Mouse (Mus musculus): ENCODE results near the gene Gbp4. TPM values are rescaled to one million over a fixed set of nuclear protein-coding genes. Genes with fewer than 3 reads are reported as not detected.
"Not testable (repeated sequence)": the region's sequence is repeated elsewhere in the genome, so short reads cannot be mapped to it uniquely, and the experiment has no call there.

The Gbp4 gene
- 100 to 1,000 TPM; 200 to 257 TPM for polyA plus RNA-seq (2017; shearing (Covaris generic))

DNA sequence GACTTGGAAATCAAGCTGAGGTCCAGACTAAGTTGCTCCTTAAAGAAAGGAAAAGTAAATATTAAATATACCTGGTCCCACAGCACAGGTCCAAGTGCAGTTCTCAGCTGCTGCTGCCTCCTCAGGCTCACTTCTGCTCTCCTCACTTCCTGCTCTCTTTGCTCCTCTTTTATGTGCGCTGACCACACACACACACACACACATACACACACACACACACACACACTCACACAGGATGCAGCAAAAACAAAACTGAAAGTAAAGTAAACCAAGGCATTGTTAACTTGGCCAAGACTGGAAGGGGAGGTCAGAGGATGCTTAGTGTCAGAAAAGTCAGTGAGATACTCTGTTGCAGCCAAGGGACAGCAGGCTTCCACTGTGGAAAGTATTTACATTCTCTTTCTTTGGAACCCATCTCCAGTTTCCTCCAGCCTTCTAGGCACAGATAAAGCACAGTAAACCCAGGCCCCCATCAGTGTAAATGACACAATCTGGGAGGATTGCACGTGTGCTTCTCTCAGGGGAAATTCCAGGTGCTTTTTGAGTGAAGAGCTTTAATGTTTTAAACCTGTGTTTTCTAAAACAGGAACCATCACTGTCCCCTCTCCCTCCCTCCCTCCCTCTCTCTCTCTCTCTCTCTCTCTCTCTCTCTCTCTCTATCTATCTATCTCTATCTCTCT lies at the start of gene Gbp4, which contains the start of the genes Gbp9 and Gbp8:
Gene Gbp4 (minus strand): TSS at position 178 of the 680 bp plus-strand sequence.
Gene Gbp9 (minus strand): TSS at position 131 of the 680 bp plus-strand sequence.
Gene Gbp8 (minus strand): TSS at position 132 of the 680 bp plus-strand sequence.
- ATAC-seq, result peak; percentile 76

DNA sequence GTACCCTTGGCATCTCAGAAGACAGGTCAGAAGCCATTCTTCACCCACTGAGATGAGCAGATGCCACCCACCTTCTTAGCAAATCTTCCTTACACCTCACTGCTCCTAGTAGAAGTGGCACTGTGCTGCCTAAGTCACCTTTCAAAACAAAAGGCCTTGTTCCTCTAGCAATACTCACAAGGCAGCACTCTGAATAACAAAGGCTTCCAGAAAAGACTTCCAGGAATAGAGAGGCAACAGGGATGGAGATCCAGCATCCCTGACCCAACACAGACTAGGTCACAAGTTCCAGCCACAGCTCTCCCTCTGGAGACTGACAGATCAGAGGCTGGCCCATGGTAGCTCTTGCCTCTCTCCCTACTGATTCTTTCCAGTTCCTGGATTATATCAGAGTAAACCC lies 42.1 kb upstream of the Gbp4 start:
- ATAC-seq, result no peak

DNA sequence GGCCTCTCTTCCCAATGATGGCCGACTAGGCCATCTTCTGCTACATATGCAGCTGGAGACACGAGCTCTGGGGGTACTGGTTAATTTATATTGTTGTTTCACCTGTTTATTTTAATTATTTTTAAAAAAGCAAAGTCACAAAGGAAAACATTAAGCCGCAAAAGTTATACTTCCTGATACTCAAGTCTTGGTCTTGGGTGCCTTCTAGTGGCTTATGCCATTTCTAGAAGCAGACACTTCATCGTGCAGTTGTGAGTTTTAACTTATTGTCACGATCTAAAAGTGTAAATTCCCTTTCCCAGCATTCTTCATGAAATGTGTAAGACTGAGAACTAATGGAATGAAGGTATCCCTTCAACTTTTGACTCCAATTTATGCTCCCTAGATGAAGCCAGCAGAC lies 17.2 kb upstream of the Gbp4 start:
- ATAC-seq, result no peak

DNA sequence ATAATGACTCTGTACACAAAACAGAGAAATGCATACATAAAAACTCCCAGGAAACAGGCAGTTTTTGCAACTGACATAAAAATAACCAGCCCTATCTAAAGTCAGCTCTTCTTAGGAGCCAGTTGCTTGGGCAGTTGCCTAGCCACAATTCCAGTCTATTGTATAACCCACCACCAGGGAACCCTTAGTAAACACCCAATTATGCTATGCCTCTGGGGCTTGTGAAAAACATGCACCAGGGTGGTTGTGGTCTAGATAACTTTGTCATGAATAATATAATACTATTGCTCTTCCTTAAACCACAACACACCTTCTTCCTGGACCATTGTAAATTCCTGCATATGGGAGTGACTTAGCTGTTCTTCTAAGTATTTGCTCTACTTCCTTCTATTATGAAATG lies 14.7 kb upstream of the Gbp4 start:
- ATAC-seq, result no peak

DNA sequence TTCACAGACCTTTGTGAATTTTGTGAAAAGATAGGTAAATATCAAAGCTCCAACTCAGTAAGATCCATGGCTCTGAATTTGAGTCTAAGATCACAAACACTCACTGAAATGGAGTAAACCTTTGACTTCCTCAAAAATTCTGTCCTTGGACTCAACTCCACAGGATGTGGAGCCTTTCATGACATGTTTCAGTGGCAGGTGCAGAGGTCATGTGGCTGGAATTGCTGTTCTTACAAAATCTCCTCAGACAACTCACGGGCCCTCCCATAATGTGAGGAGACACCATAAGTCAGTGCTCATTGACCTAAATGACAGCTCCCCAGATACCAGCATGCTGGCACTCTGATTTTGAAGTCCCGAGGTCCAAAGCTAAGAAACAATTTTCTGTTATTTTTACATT lies 8.7 kb upstream of the Gbp4 start:
- not testable (repeated sequence) for ATAC-seq

DNA sequence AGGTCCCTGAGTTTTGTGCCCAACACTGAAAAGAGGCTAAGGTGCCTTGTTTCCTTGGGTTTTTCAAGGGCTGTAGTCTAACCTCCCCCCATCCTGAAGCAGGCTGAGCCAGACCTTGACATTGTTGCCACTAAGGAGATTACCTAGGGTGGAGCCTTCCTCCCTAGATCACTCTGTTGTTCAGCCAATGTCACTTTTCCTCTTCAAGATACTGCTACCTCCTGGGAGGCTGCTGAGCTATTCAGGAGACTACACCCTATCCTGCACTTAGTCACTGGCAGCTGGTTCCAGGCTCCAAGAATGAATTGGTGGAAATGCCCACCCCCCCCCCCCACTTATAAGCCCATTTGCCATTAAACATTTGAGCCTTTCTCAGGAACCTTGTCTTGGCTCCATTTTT lies 7.1 kb upstream of the Gbp4 start:
- no peak for ATAC-seq

DNA sequence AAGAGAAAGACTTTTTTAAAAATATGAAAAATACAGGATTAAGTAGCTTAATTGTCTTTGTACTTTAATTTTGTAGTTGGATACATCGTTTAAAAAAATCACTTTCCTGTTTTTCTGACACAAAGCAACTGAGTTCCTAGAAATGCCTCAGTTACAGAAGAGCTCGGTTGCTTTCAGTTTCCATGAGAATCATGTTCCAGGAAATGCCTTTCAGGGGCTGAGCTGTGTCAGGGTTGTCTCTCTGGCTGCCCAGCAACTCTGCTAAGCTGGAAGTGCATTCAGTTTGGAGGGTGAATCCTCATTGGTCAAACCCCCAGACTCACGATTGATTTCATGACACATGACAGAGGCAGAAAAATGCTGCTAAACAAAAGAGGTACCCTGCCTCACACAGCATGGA lies 6.3 kb upstream of the Gbp4 start:
- peak; percentile 48 for ATAC-seq

DNA sequence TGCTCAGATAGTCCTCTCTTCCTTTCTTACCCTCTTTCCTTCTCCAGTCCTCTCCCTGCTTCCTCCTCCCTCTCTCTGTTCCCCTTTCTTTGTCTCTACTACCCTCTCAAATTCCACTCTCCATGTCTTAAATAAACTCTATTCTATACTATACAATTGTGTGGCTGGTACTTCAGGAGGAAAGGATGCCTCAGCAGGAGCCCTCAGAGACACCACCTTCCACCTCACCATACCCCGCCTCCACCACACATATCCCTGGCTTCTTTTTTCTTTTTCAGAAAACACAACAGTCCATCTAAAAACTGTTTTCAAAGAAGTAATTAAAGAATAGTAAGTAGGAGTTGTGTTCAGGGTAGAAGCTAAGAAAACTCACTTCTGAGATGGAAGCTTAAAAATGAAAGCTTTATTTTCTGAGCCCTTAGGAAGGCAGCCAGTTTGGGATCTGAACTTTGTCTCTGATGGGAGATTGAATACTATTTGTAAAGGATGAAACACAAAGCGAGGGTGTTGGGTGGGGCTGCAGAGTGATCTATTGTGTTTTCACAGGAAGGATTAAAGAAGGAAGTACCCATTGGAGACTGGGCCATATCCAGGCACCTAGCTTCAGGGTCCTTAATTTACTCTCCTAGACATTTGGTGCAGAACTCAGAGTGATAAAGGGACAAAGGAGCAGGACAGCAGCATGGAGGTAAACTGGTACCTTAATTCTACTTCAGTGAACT lies 864 bp upstream of the Gbp4 start:
- not testable (repeated sequence) for ATAC-seq

DNA sequence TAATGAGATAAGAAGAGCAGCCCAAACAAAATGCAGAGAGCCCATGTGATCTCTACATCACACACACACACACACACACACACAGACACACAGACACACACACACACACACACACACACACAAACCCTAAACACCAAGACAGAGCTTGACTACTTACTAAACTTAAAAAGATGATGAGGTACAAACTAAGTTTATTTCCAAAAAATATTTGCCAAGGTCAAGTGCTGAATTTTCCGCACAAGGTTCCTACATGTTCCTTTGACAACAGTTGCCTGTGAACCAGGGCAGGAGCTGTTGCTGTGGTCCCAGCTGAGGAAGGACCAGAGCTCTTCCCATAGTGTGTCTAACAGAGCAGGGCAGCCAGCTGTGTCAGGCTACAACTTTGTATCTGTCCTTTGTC lies 480 bp downstream of the Gbp4 start:
- no peak for ATAC-seq

DNA sequence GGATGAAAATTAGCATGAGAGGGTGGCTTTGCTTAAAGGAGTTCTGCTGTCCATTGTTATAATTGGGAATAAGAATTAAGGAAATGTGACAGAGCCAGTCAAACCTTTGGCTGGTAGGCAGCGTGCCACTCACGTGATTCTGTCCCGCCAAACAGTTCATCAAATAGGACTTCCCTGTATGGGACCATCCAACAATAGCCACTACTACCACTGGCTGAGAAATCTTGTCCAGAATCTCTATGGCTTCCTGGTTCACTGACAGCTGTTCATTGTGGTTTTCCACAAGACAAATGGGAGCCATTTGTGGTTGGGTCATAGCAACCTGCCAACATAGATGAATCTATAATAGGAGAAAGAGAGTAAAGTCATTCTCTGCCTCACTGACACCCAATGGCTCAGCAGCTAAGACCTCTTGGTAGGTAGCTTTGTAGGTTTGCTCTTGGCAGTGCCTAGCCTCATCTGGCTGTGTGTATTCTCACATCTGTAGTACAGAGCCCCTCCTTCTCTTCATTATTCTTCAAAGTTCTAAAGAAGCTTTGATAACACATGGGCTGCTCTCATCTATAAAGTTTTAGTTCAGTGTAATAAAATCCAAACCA lies 2.6 kb downstream of the Gbp4 start:
- ATAC-seq, result not testable (repeated sequence)

DNA sequence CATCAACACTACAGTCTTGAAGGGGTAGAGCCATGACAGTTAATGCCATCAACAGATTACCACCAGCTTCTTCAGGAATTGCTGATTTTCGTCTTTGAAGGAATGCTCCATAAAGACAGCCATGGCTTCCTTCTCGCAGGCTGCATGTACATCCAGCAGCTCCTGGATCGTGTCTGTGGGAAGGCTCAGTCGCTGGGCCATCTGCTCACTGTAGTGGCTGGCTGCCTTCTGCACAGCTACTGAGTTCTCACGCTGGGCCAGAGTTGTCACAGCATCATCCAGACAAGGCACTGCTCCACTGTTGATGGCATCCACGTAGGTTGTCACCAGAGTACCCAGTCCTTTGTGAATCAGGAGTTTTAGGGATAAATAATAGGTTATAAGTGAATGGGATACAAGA lies 17.7 kb downstream of the Gbp4 start:
- not testable (repeated sequence) for ATAC-seq

DNA sequence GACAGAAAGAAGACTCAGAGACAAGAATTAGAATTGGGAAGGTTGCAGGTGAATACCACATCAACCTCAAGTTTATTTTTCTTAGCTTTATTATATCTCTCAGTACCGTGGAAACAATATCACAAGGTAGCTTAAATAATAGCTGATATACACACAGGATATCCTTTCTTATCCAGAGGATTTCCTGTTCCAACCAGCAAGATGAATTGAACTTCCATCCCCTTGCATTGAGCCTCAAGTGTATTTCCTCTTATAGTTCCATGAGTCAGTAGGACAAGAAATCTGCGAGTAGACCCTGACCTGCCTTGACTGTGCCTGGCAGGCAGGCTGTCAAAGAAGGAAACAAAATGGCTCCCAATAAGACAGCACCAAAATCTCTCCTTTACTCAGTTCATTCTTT lies 23.6 kb downstream of the Gbp4 start:
- peak; percentile 10 for ATAC-seq

DNA sequence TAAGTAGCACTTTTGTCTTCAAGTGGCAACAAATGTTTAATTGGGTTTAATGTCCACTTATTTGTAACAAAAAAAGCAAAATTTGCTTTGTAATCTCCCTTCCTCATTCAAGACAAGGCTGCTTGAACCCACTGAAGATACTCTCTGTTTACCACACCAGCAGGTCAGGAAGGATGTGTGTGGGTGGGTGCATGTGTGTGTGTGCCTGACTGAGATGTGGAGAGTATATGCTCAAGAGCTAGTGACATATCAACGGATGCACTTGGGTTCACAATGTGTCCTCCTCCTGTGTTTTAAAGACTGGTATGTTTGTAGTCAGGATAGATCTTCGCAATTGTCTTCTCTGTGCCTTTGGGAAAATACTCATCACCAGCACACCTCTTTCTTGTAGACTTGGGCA lies 24.7 kb downstream of the Gbp4 start:
- peak; percentile 81 for ATAC-seq

DNA sequence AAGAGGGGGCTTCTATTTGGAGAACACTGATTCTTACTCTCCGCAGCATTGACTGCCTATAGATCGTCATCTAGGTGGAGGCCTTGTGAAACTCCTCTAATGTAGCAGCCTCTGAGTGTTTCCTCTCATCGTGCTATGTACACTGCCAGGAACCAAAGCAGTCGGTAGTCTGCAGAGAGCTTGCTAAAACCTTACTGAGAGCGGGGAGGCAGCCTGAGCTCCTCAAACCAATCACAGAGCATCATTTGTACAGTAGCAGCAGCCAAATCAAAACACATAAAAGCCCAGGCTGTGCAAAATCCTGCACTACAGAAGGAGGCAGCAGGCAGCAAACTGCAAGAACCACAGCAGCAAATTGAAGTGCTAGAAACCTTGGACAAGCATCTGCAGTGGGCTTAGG lies 25.7 kb downstream of the Gbp4 start:
- no peak for ATAC-seq

DNA sequence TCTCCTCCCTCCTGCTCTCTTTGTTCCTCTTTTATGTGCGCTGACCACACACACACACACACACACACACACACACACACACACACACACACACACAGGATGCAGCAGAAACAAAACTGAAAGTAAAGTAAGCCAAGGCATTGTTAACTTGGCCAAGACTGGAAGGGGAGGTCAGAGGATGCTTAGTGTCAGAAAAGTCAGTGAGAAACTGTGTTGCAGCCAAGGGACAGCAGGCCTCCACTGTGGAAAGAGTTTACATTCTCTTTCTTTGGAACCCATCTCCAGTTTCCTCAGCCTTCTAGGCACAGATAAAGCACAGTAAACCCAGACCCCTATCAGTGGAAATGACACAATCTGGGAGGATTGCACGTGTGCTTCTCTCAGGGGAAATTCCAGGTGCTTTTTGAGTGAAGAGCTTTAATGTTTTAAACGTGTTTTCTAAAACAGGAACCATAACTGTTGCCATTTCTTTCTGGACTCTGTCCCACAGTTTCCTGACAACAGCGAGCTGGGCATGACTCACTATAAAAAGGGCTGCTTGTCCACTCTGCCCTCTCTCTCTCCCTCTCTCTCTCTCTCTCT lies 29.0 kb downstream of the Gbp4 start:
- ATAC-seq, result peak; percentile 62

DNA sequence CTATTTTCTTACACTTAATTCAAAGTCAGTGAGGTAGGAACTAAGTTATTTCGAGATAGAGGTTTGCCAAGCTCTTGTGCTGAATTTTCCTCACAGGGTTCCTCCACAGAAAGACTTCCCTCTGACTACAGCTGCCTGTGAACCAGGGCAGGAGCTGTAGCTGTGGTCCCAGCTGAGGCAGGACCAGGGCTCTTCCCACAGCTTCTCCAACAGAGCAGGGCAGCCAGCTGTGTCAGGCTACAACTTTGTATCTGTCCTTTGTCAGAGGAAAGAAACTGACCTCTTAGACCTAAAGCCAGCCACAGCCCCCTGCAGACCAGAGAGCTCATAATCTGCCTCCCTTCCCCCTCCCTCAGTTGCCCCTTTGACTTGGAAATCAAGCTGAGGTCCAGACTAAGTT lies 29.6 kb downstream of the Gbp4 start:
- not testable (repeated sequence) for ATAC-seq

DNA sequence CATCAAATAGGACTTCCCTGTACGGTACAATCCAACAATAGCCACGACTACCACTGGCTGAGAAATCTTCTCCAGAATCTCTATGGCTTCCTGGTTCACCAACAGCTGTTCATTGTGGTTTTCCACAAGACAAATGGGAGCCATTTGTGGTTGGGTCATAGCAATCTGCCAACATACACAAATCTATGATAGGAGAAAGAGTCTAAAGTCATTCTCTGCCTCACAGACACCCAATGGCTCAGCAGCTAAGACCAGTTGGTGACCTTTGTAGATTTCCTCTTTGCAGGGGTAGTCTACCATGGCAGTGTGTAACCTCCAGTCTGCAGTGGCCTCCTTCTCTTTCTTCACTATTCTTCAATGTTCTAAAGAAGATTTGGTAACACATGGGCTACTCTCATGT lies 33.7 kb downstream of the Gbp4 start:
- ATAC-seq, result not testable (repeated sequence)

DNA sequence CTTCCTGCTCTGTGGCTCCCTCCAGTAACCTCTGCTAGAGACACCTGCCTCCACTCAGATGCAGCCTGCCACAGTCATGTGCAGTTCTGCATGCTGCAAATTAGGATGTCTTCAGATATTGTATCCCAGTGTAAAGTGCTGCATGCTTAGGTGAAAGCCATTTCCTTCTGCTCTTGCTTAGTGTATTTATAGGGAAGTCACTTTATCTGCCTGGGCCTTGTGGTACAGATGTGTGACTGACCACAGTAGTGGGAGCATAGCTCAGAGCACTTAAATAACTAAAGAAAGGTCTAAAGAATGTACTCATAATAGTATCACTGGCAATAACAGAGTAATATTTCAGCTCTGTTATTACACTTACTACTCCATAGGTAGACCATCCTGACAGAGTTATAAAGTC lies 57.5 kb downstream of the Gbp4 start:
- no peak for ATAC-seq

DNA sequence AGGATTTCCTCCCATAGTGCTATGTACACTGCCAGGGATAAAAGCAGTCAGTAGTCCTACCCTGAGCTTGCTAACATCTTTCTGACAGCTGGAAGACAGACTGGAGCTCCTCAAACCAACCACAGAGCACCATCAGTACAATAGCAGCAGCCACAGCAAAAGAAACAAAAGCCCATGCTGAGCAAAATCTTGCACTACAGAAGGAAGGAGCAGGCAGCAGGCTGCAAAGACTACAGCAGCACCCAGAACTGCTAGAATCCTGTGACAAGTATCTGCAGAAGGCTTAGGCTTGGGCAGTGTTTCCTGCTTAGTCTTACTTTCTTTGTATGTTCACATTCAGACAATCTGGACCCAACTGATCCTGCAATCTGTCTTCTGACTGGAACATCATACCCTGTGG lies 71.0 kb downstream of the Gbp4 start:
- not testable (repeated sequence) for ATAC-seq
